Mouse (Mus musculus): ENCODE measurements around the gene Med23. TPM values are rescaled to one million over a fixed set of nuclear protein-coding genes. Genes with fewer than 3 reads are reported as not detected.

Gene Med23
- polyA plus RNA-seq, 1 experiment from 2014 or later, result 35.9 TPM

GRCm38 (mm10) chr10:24841998-24842397, 27.8 kb upstream of the Med23 start:
- Histone ChIP-seq H3K4me3 (replicated peaks; ENCODE audit: low read depth, low read length) (no peak overlapping the region), H3K27ac (replicated peaks; ENCODE audit: low read depth, low read length) (no peak overlapping the region), H3K9ac (replicated peaks; ENCODE audit: low read length) (no peak overlapping the region), H3K27me3 (ENCODE audit: control insufficient read depth, insufficient read depth, low read length) (no peaks in the 10 kb centered on the region), H3K4me1 (ENCODE audit: control insufficient read depth, insufficient read depth, low read length) (no peaks in the 10 kb centered on the region), H3K9me3 (ENCODE audit: control insufficient read depth, low read length) (no peaks in the 10 kb centered on the region), H3K4me2 (ENCODE audit: low read length) (no peak overlapping the region), H3K36me3 (ENCODE audit: control insufficient read depth, insufficient read depth, low read length) (no peaks in the 10 kb centered on the region)
- WGBS, result 80% methylated on average over 2 of the region's 2 CpGs
- ATAC-seq (ENCODE audit: low FRiP score, low TSS enrichment) (no peak), DNase-seq (no peak)

GRCm38 (mm10) chr10:24842676-24843075, 27.1 kb upstream of the Med23 start, which contains the start of gene Enpp3:
TSS of gene Enpp3 (minus strand) at chr10:24842823.
- no peaks in the 10 kb centered on the region for H3K9me3 ChIP-seq (ENCODE audit: control insufficient read depth, low read length)
- no peak within 1 kb of the TSS for H3K9ac ChIP-seq (replicated peaks; ENCODE audit: low read length)
- H3K36me3 ChIP-seq (ENCODE audit: control insufficient read depth, insufficient read depth, low read length), result no peaks in the 10 kb centered on the region
- no peaks in the 10 kb centered on the region for H3K27me3 ChIP-seq (ENCODE audit: control insufficient read depth, insufficient read depth, low read length)
- no peaks in the 10 kb centered on the region for H3K4me1 ChIP-seq (ENCODE audit: control insufficient read depth, insufficient read depth, low read length)
- no peak within 1 kb of the TSS for H3K4me2 ChIP-seq (ENCODE audit: low read length)
- 95% methylated on average over 1 of the region's 1 CpGs for WGBS
- H3K27ac ChIP-seq (replicated peaks; ENCODE audit: low read depth, low read length), result no peak within 1 kb of the TSS
- no peak within 1 kb of the TSS for H3K4me3 ChIP-seq (replicated peaks; ENCODE audit: low read depth, low read length)
- ATAC-seq (ENCODE audit: low FRiP score, low TSS enrichment) (no peak), DNase-seq (no peak)

DNA sequence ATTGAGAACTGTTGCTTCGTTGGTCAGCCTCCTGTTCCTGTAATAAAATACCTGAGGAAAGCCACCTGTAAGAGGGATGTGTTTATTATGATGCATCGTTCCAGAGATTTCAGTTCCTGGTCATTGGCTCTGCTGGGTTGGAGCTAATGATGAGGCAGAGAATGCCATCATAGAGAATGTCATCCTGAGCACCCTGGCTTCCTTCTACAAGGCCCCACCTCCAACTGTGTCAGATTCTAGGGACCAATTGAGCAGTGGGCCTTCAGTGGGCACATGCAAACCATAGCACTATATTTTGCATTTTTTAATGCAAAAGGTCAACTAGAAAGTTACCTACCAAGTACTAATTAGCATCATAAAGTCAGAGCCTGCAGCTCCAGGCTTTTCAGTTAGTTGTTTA, 6.6 kb upstream of the Med23 start:
- 87% methylated on average over 2 of the region's 2 CpGs for WGBS
- H3K27ac ChIP-seq (replicated peaks; ENCODE audit: low read depth, low read length), result no peak overlapping the region
- no peaks in the 10 kb centered on the region for H3K27me3 ChIP-seq (ENCODE audit: control insufficient read depth, insufficient read depth, low read length)

GRCm38 (mm10) chr10:24864434-24864833, 5.4 kb upstream of the Med23 start:
- ATAC-seq (ENCODE audit: low FRiP score, low TSS enrichment) (no peak), DNase-seq (no peak)
- no peaks in the 10 kb centered on the region for H3K36me3 ChIP-seq (ENCODE audit: control insufficient read depth, insufficient read depth, low read length)
- no peak overlapping the region for H3K4me3 ChIP-seq (replicated peaks; ENCODE audit: low read depth, low read length)
- H3K4me2 ChIP-seq (ENCODE audit: low read length), result no peak overlapping the region
- H3K27ac ChIP-seq (replicated peaks; ENCODE audit: low read depth, low read length), result no peak overlapping the region
- WGBS, result 71% methylated on average over 6 of the region's 6 CpGs
- no peak overlapping the region for H3K9ac ChIP-seq (replicated peaks; ENCODE audit: low read length)
- no peaks in the 10 kb centered on the region for H3K27me3 ChIP-seq (ENCODE audit: control insufficient read depth, insufficient read depth, low read length)
- no peaks in the 10 kb centered on the region for H3K9me3 ChIP-seq (ENCODE audit: control insufficient read depth, low read length)
- no peaks in the 10 kb centered on the region for H3K4me1 ChIP-seq (ENCODE audit: control insufficient read depth, insufficient read depth, low read length)

More for the DNA sequence above, 6.6 kb upstream of the Med23 start:
- H3K4me2 ChIP-seq (ENCODE audit: low read length), result no peak overlapping the region
- no peaks in the 10 kb centered on the region for H3K36me3 ChIP-seq (ENCODE audit: control insufficient read depth, insufficient read depth, low read length)
- H3K4me3 ChIP-seq (replicated peaks; ENCODE audit: low read depth, low read length), result no peak overlapping the region
- no peaks in the 10 kb centered on the region for H3K9me3 ChIP-seq (ENCODE audit: control insufficient read depth, low read length)
- DNase-seq (no peak), ATAC-seq (ENCODE audit: low FRiP score, low TSS enrichment) (no peak)
- H3K9ac ChIP-seq (replicated peaks; ENCODE audit: low read length), result no peak overlapping the region
- no peaks in the 10 kb centered on the region for H3K4me1 ChIP-seq (ENCODE audit: control insufficient read depth, insufficient read depth, low read length)

DNA sequence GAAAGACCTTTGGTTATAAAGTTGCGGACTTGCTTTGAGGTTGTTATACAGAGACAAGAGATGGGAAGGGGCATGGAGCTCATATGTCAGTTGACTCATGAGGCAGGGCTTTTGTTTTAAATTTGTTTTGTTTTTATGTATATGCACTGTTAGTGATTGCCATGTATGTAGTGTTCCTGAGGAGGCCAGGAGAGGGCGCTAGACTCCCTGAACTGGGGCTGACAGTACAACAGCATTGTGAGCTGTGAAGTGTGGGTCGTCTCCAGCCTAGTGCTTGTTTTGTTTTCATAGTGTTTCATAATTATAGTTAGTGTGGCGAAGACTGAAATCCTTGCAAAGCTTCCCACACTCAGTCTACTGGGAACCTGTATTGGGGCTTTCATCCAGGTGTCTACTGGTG, 3.8 kb downstream of the Med23 start:
- WGBS, result 82% methylated on average over 4 of the region's 4 CpGs

GRCm38 (mm10) chr10:24886008-24886407, 16.2 kb downstream of the Med23 start:
- WGBS, result 83% methylated on average over 9 of the region's 9 CpGs
- Histone ChIP-seq H3K4me2 (ENCODE audit: low read length) (no peak overlapping the region), H3K27me3 (ENCODE audit: control insufficient read depth, insufficient read depth, low read length) (no peaks in the 10 kb centered on the region), H3K36me3 (ENCODE audit: control insufficient read depth, insufficient read depth, low read length) (peaks cover 95% of the 10 kb centered on the region), H3K4me3 (replicated peaks; ENCODE audit: low read depth, low read length) (no peak overlapping the region), H3K9me3 (ENCODE audit: control insufficient read depth, low read length) (no peaks in the 10 kb centered on the region), H3K4me1 (ENCODE audit: control insufficient read depth, insufficient read depth, low read length) (no peaks in the 10 kb centered on the region), H3K27ac (replicated peaks; ENCODE audit: low read depth, low read length) (no peak overlapping the region), H3K9ac (replicated peaks; ENCODE audit: low read length) (no peak overlapping the region)
- peak; percentile 54 for DNase-seq
- ATAC-seq (ENCODE audit: low FRiP score, low TSS enrichment), result no peak

More for the DNA sequence above, 3.8 kb downstream of the Med23 start:
- Histone ChIP-seq H3K9me3 (ENCODE audit: control insufficient read depth, low read length) (no peaks in the 10 kb centered on the region), H3K4me2 (ENCODE audit: low read length) (no peak overlapping the region), H3K27me3 (ENCODE audit: control insufficient read depth, insufficient read depth, low read length) (no peaks in the 10 kb centered on the region), H3K4me3 (replicated peaks; ENCODE audit: low read depth, low read length) (no peak overlapping the region), H3K9ac (replicated peaks; ENCODE audit: low read length) (no peak overlapping the region), H3K27ac (replicated peaks; ENCODE audit: low read depth, low read length) (no peak overlapping the region), H3K4me1 (ENCODE audit: control insufficient read depth, insufficient read depth, low read length) (peaks cover 3% of the 10 kb centered on the region; the same call in 1 of the 2 replicates), H3K36me3 (ENCODE audit: control insufficient read depth, insufficient read depth, low read length) (peaks cover 68% of the 10 kb centered on the region)
- ATAC-seq (ENCODE audit: low FRiP score, low TSS enrichment) (no peak), DNase-seq (no peak)

DNA sequence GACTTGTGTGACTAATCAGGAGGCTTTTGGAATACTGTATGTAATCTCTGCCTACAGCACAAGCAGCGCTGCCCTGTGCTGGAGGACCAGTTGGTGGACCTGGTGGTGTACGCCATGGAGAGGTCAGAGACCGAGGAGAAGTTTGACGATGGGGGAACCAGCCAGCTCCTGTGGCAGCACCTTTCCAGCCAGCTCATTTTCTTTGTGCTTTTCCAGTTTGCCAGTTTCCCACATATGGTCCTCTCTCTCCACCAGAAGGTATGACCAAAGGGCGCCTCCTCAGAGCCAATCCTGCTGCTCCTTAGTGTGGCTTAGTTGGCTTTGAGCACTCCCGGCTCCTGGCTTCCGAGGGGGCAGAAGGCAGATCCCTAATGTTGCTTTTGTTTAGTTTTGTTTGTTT, 18.6 kb downstream of the Med23 start:
- H3K4me3 ChIP-seq (replicated peaks; ENCODE audit: low read depth, low read length), result no peak overlapping the region

GRCm38 (mm10) chr10:24895927-24896326, 26.1 kb downstream of the Med23 start:
- Histone ChIP-seq H3K27me3 (ENCODE audit: control insufficient read depth, insufficient read depth, low read length) (no peaks in the 10 kb centered on the region), H3K4me1 (ENCODE audit: control insufficient read depth, insufficient read depth, low read length) (no peaks in the 10 kb centered on the region), H3K9ac (replicated peaks; ENCODE audit: low read length) (no peak overlapping the region), H3K4me3 (replicated peaks; ENCODE audit: low read depth, low read length) (no peak overlapping the region), H3K9me3 (ENCODE audit: control insufficient read depth, low read length) (no peaks in the 10 kb centered on the region), H3K36me3 (ENCODE audit: control insufficient read depth, insufficient read depth, low read length) (peaks cover 93% of the 10 kb centered on the region), H3K27ac (replicated peaks; ENCODE audit: low read depth, low read length) (no peak overlapping the region), H3K4me2 (ENCODE audit: low read length) (no peak overlapping the region)
- ATAC-seq (ENCODE audit: low FRiP score, low TSS enrichment), result no peak
- no peak for DNase-seq
- 86% methylated on average over 8 of the region's 8 CpGs for WGBS

More for the DNA sequence above, 18.6 kb downstream of the Med23 start:
- WGBS, result 97% methylated on average over 7 of the region's 7 CpGs
- no peak overlapping the region for H3K9ac ChIP-seq (replicated peaks; ENCODE audit: low read length)
- no peak overlapping the region for H3K4me2 ChIP-seq (ENCODE audit: low read length)
- peaks cover 93% of the 10 kb centered on the region for H3K36me3 ChIP-seq (ENCODE audit: control insufficient read depth, insufficient read depth, low read length)
- H3K27me3 ChIP-seq (ENCODE audit: control insufficient read depth, insufficient read depth, low read length), result no peaks in the 10 kb centered on the region
- H3K27ac ChIP-seq (replicated peaks; ENCODE audit: low read depth, low read length), result no peak overlapping the region
- DNase-seq (no peak), ATAC-seq (ENCODE audit: low FRiP score, low TSS enrichment) (no peak)
- no peaks in the 10 kb centered on the region for H3K9me3 ChIP-seq (ENCODE audit: control insufficient read depth, low read length)
- no peaks in the 10 kb centered on the region for H3K4me1 ChIP-seq (ENCODE audit: control insufficient read depth, insufficient read depth, low read length)

GRCm38 (mm10) chr10:24905627-24906026, 35.8 kb downstream of the Med23 start:
- WGBS, result 98% methylated on average over 10 of the region's 10 CpGs

More at GRCm38 (mm10) chr10:24905627-24906026, 35.8 kb downstream of the Med23 start:
- H3K4me3 ChIP-seq (replicated peaks; ENCODE audit: low read depth, low read length), result no peak overlapping the region
- no peak overlapping the region for H3K4me2 ChIP-seq (ENCODE audit: low read length)
- H3K9ac ChIP-seq (replicated peaks; ENCODE audit: low read length), result no peak overlapping the region
- DNase-seq, result no peak
- no peak for ATAC-seq (ENCODE audit: low FRiP score, low TSS enrichment)
- H3K4me1 ChIP-seq (ENCODE audit: control insufficient read depth, insufficient read depth, low read length), result no peaks in the 10 kb centered on the region
- no peaks in the 10 kb centered on the region for H3K9me3 ChIP-seq (ENCODE audit: control insufficient read depth, low read length)
- H3K27ac ChIP-seq (replicated peaks; ENCODE audit: low read depth, low read length), result no peak overlapping the region
- H3K36me3 ChIP-seq (ENCODE audit: control insufficient read depth, insufficient read depth, low read length), result peaks cover 98% of the 10 kb centered on the region
- H3K27me3 ChIP-seq (ENCODE audit: control insufficient read depth, insufficient read depth, low read length), result no peaks in the 10 kb centered on the region

All from midbrain, embryonic 14.5 days (tissue).